Mouse (Mus musculus) intestine, embryonic 15.5 days (tissue): ENCODE results near the gene RPS10-NUDT3. TPM values are rescaled to one million over a fixed set of nuclear protein-coding genes. Genes with fewer than 3 reads are reported as not detected.

Source experiments
- ATAC-seq: fragments of 200-750 bp; cut with Nextera tagmentation; 2 replicates; pipeline ENCODE4 v1.8.0; 2017; ENCODE audit warnings: moderate TSS enrichment, moderate library complexity
- H3K27ac ChIP-seq: fragments of 300-500 bp; sonication (generic); 2 replicates; pipeline ENCODE4 v1.5.1; 2015; ENCODE audit warnings: mild to moderate bottlenecking, inconsistent platforms
- H3K27me3 ChIP-seq: fragments of 300-500 bp; sonication (generic); replicated peaks from 2 replicates; pipeline ENCODE4 v1.6.1; 2015; ENCODE audit warnings: inconsistent platforms
- H3K36me3 ChIP-seq: fragments of 300-500 bp; sonication (generic); 2 replicates; pipeline ENCODE4 v1.6.1; 2015; ENCODE audit warnings: inconsistent platforms
- H3K4me1 ChIP-seq: fragments of 300-500 bp; sonication (generic); replicated peaks from 2 replicates; pipeline ENCODE4 v1.6.1; 2015; ENCODE audit warnings: inconsistent platforms
- H3K4me2 ChIP-seq: fragments of 300-500 bp; sonication (generic); replicated peaks from 2 replicates; pipeline ENCODE4 v1.6.1; 2015; ENCODE audit warnings: mild to moderate bottlenecking, inconsistent platforms
- H3K4me3 ChIP-seq: fragments of 300-500 bp; sonication (generic); replicated peaks from 2 replicates; pipeline ENCODE4 v1.5.1; 2015; ENCODE audit warnings: inconsistent platforms
- H3K9ac ChIP-seq: fragments of 300-500 bp; sonication (generic); 2 replicates; pipeline ENCODE4 v1.6.1; 2015; ENCODE audit warnings: inconsistent platforms
- H3K9me3 ChIP-seq: fragments of 300-500 bp; sonication (generic); 2 replicates; pipeline ENCODE4 v1.6.1; 2016; ENCODE audit warnings: inconsistent platforms
- WGBS: fragments of 180-500 bp; shearing (Covaris S2); methylation state at CpG from one replicate; pipeline ENCODE4 v1.1.7; 2015; 5-methylcytosine and 5-hydroxymethylcytosine counted together
- polyA plus RNA-seq: library from polyadenylated mRNA; unstranded; fragments of >200 nt; fragmentation: Nextera tagmentation; extraction: Ambion mirVana; gene quantifications from 2 replicates; pipeline ENCODE4 v1.2.1, GENCODE M21; 2015

The RPS10-NUDT3 gene
- polyA plus RNA-seq, 1 experiment from 2014 or later = not detected

GRCm38 (mm10) chr17:27564391-27565162 lies 70.4 kb downstream of the RPS10-NUDT3 start:
- peak overlapping the region; percentile 61 for H3K4me3 ChIP-seq
- H3K9ac ChIP-seq = peak overlapping the region; percentile 55; the same call in 1 of the 2 replicates
- H3K27ac ChIP-seq = peak overlapping the region; percentile 56; the same call in 1 of the 2 replicates
- H3K9me3 ChIP-seq = no peaks in the 10 kb centered on the region
- H3K27me3 ChIP-seq = no peaks in the 10 kb centered on the region
- peak; percentile 1; the same call in 1 of the 2 replicates for ATAC-seq
- peak overlapping the region; percentile 89 for H3K4me2 ChIP-seq
- peaks cover 36% of the 10 kb centered on the region for H3K4me1 ChIP-seq
- 12% methylated on average over 20 of the region's 20 CpGs for WGBS
- H3K36me3 ChIP-seq = no peaks in the 10 kb centered on the region

- Histone ChIP-seq H3K4me2 (no peak overlapping the region), H3K27me3 (no peaks in the 10 kb centered on the region), H3K4me3 (no peak overlapping the region), H3K9me3 (no peaks in the 10 kb centered on the region), H3K36me3 (no peaks in the 10 kb centered on the region), H3K27ac (no peak overlapping the region), H3K9ac (no peak overlapping the region), H3K4me1 (peaks cover 39% of the 10 kb centered on the region)
- no peak for ATAC-seq
- 55% methylated on average over 7 of the region's 7 CpGs for WGBS
Observed at GRCm38 (mm10) chr17:27563771-27564244, 71.2 kb downstream of the RPS10-NUDT3 start.

- H3K4me1 ChIP-seq = peaks cover 47% of the 10 kb centered on the region
Observed at GRCm38 (mm10) chr17:27561809-27562526, 73.1 kb downstream of the RPS10-NUDT3 start.

GRCm38 (mm10) chr17:27560926-27561480 lies 74.0 kb downstream of the RPS10-NUDT3 start:
- Histone ChIP-seq H3K4me1 (peaks cover 38% of the 10 kb centered on the region), H3K27ac (no peak overlapping the region), H3K9me3 (no peaks in the 10 kb centered on the region), H3K4me3 (no peak overlapping the region), H3K9ac (no peak overlapping the region), H3K4me2 (no peak overlapping the region), H3K27me3 (no peaks in the 10 kb centered on the region), H3K36me3 (no peaks in the 10 kb centered on the region)
- ATAC-seq = no peak
- WGBS = 83% methylated on average over 13 of the region's 13 CpGs

More at GRCm38 (mm10) chr17:27561809-27562526, 73.1 kb downstream of the RPS10-NUDT3 start:
- WGBS = 48% methylated on average over 11 of the region's 11 CpGs
- Histone ChIP-seq H3K27ac (no peak overlapping the region), H3K9me3 (no peaks in the 10 kb centered on the region), H3K4me3 (no peak overlapping the region), H3K27me3 (no peaks in the 10 kb centered on the region), H3K9ac (no peak overlapping the region), H3K36me3 (no peaks in the 10 kb centered on the region), H3K4me2 (no peak overlapping the region)
- ATAC-seq = no peak

DNA sequence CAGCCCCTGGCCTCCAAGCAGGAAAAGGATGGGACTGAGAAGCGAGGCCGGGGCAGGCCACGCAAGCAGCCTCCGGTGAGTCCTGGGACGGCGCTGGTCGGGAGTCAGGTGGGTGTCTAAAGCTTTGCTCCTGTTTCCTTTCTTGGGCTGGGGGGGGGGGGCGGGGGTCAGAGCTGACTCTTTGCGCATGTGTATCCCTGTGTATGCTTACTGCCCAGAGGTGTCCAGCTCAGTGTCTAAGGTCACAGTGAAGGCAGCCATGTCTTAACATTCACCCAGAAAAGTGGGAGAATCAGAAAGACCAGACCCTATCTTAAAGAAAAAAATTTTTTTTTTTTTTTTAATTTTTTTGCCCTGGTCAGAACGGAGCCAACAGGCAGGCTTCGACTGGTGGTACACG lies 75.4 kb downstream of the RPS10-NUDT3 start:
- Histone ChIP-seq H3K27me3 (no peaks in the 10 kb centered on the region), H3K27ac (no peak overlapping the region), H3K36me3 (no peaks in the 10 kb centered on the region), H3K4me3 (peak overlapping the region; percentile 89; the same call in 1 of the 2 replicates), H3K4me2 (peak overlapping the region; percentile 83), H3K4me1 (peaks cover 37% of the 10 kb centered on the region), H3K9ac (no peak overlapping the region), H3K9me3 (no peaks in the 10 kb centered on the region)
- no peak for ATAC-seq
- 58% methylated on average over 12 of the region's 12 CpGs for WGBS

DNA sequence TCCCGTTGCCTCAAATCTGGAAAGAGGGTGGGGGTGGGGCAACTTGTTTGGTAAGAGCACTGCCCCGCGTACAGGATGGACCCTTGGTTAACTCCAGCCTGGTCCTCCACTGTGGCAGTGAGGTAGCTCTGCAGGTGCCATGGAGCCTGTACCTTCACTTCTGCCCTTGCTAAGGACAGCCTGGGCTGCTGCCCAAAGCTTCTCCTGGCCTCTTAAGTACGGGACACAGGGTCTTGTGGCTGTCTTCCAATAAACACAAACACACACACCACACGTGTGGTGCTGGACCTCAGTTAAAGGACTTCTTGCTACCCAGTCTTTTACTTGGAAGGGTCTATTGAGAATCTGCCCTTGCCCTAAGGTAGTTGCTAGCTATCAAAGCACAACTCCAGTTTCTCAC lies 76.2 kb downstream of the RPS10-NUDT3 start:
- H3K9me3 ChIP-seq = no peaks in the 10 kb centered on the region
- H3K4me1 ChIP-seq = peaks cover 31% of the 10 kb centered on the region
- no peaks in the 10 kb centered on the region for H3K27me3 ChIP-seq
- peak overlapping the region; percentile 19 for H3K27ac ChIP-seq
- no peak for ATAC-seq
- peak overlapping the region; percentile 89 for H3K4me3 ChIP-seq
- peak overlapping the region; percentile 84; the same call in 1 of the 2 replicates for H3K9ac ChIP-seq
- peak overlapping the region; percentile 83 for H3K4me2 ChIP-seq
- no peaks in the 10 kb centered on the region for H3K36me3 ChIP-seq
- WGBS = 16% methylated on average over 5 of the region's 5 CpGs

DNA sequence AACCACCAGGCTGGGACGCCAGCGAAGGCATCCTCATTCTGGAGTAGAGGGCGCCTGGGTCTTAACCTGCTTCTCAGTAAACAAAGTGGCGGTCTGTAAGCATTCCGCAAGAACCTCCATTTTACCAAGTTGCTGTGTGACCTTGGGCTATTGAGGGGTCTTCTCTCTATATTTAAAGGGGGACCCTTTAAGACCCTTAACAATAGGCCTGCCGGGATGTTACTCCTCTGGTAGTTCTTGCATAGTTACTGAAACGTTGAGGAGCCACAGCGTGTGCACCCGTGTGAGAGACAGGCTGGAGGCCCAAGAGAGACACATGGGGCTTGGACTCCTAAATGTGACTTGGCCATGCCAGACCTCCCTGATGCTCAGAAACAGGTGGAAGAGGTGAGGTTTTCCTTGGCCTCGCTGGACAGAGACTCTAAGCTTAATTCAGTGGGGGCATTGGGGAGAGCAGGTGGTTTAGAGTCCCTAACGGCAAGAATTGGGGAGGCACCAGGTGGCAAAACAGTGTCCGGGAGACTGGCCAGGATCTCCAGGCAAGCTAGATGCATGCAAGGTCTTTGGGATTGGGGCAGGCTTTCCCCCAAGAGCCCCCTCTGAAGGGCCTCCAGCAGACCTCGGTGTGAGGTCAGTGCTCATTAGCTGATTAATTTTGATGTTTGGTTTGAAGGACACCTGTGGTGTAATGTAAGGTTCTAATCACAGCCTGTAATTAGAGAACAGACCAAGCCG lies 76.9 kb downstream of the RPS10-NUDT3 start:
- ATAC-seq = no peak
- Histone ChIP-seq H3K4me2 (peak overlapping the region; percentile 83), H3K36me3 (no peaks in the 10 kb centered on the region), H3K27me3 (no peaks in the 10 kb centered on the region), H3K27ac (peak overlapping the region; percentile 95), H3K4me3 (peak overlapping the region; percentile 89), H3K9ac (peak overlapping the region; percentile 84), H3K4me1 (peaks cover 31% of the 10 kb centered on the region), H3K9me3 (no peaks in the 10 kb centered on the region)
- WGBS = 7% methylated on average over 14 of the region's 14 CpGs

- H3K27ac ChIP-seq = peak overlapping the region; percentile 95
- no peaks in the 10 kb centered on the region for H3K9me3 ChIP-seq
- H3K36me3 ChIP-seq = no peaks in the 10 kb centered on the region
- H3K4me1 ChIP-seq = peaks cover 31% of the 10 kb centered on the region
- H3K4me3 ChIP-seq = peak overlapping the region; percentile 89
- H3K9ac ChIP-seq = peak overlapping the region; percentile 84
- WGBS = under 1% methylated on average over 75 of the region's 75 CpGs
- peak; percentile 13 for ATAC-seq
- peak overlapping the region; percentile 83 for H3K4me2 ChIP-seq
- H3K27me3 ChIP-seq = no peaks in the 10 kb centered on the region
Observed at GRCm38 (mm10) chr17:27557181-27557926, 77.7 kb downstream of the RPS10-NUDT3 start.

DNA sequence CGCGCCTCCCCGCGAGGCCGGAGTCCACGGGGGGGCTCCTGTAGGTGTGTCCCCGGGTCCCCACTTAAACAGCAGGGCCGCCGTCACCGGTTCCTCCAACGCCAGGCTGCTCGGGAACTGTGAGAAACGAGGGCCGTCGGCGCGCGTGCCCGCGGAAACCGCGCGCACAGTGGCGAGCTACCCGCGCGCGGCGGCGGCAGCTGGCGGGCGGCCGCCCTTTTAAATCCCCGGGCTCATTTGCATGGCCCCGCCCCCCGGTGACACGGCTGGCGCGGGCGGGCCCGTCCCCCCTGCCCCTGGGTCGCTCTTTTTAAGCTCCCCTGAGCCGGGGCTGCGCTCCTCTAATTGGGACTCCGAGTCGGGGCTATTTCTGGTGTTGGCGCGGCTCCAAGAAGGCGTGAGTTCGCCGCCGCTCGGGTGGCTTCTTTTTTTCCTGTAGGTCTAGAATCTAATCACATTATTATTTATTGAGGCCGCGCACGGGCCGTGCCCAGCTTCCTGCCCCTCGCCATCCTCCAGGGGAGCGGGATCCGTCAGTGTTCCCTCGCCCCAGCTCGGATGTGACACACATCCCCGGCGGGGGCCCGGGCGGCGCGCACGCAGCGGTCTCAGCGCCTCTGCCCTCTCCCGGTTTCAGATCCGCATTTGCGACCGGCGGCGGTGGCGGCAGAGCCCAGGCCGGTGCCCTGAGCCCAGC lies 78.6 kb downstream of the RPS10-NUDT3 start, which contains the start of gene Hmga1:
Gene Hmga1 (plus strand): TSS at position 183 of the 697 bp plus-strand sequence.
- H3K27me3 ChIP-seq = no peaks in the 10 kb centered on the region
- H3K9me3 ChIP-seq = no peaks in the 10 kb centered on the region
- under 1% methylated on average over 79 of the region's 79 CpGs for WGBS
- peak within 1 kb of the TSS; percentile 83 for H3K4me2 ChIP-seq
- peak within 1 kb of the TSS; percentile 84 for H3K9ac ChIP-seq
- peaks cover 25% of the 10 kb centered on the region; the same call in 1 of the 2 replicates for H3K4me1 ChIP-seq
- no peaks in the 10 kb centered on the region for H3K36me3 ChIP-seq
- peak; percentile 76 for ATAC-seq
- peak within 1 kb of the TSS; percentile 95 for H3K27ac ChIP-seq
- peak within 1 kb of the TSS; percentile 89 for H3K4me3 ChIP-seq

DNA sequence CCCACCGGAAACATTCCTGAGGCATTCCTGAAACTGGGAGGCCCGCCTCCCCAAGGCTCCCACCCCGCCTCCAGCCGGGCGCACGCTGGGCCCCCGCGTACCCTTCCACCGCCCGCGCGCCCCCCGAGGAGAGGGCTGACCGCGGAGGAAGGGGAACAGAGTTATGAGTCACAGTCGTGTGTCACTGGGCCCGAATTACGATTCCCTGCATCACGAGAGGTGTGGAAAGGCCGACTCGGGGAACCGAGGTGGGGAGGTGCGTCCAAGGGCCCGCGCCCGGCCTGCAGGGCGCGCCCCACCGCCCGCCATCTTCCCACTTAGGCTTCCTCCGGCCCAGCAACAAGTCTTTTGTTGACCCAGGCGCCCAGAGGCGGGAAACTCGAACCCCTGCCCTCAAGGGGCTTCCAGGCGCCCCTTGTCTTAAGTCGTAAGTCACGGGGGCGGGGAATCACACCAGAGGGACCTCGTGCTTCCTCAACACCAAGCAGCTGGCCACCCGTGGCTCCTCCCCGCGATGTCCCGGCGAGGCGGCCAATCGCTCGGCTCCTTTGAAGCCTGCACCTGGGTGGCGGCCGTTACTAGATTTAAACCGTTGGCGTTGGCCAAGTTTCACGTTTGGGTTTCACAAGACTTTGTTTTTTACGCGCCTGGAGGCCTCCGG lies 79.4 kb downstream of the RPS10-NUDT3 start:
- peak overlapping the region; percentile 84 for H3K9ac ChIP-seq
- WGBS = under 1% methylated on average over 55 of the region's 55 CpGs

More for the DNA sequence above, 79.4 kb downstream of the RPS10-NUDT3 start:
- H3K27ac ChIP-seq = peak overlapping the region; percentile 95
- peak overlapping the region; percentile 83 for H3K4me2 ChIP-seq
- ATAC-seq = peak; percentile 62
- H3K4me1 ChIP-seq = peaks cover 20% of the 10 kb centered on the region; the same call in 1 of the 2 replicates
- no peaks in the 10 kb centered on the region for H3K27me3 ChIP-seq
- no peaks in the 10 kb centered on the region for H3K36me3 ChIP-seq
- H3K4me3 ChIP-seq = peak overlapping the region; percentile 89
- H3K9me3 ChIP-seq = no peaks in the 10 kb centered on the region
